Mouse (Mus musculus) macrophage (primary cell): ENCODE results near the gene Ddc. TPM values are rescaled to one million over a fixed set of nuclear protein-coding genes. Genes with fewer than 3 reads are reported as not detected.

Source experiments
- H3K27ac ChIP-seq: fragments of 350-480 bp; formaldehyde crosslinking; 2 replicates; pipeline ENCODE4 v1.9.0; 2021
- H3K36me3 ChIP-seq: fragments of 350-480 bp; formaldehyde crosslinking; 2 replicates; pipeline ENCODE4 v1.9.0; 2021; ENCODE audit errors: inconsistent target
- H3K4me3 ChIP-seq: fragments of 350-480 bp; formaldehyde crosslinking; 2 replicates; pipeline ENCODE4 v1.9.0; 2021; ENCODE audit errors: inconsistent target
- H3K79me2 ChIP-seq: fragments of 350-480 bp; formaldehyde crosslinking; 2 replicates; pipeline ENCODE4 v1.9.0; 2021; ENCODE audit errors: inconsistent target
- WGBS: methylation state at CpG from one replicate; pipeline ENCODE4 v1.1.7; 2026; ENCODE audit warnings: inconsistent platforms; ENCODE audit not compliant: missing documents; 5-methylcytosine and 5-hydroxymethylcytosine counted together
- polyA plus RNA-seq: library from polyadenylated mRNA; stranded (reverse); fragments of 250-400 nt; gene quantifications from 3 replicates; pipeline ENCODE4 v1.2.4, GENCODE M21; 2018; ENCODE audit warnings: inconsistent platforms

Ddc gene
- polyA plus RNA-seq, 1 experiment from 2014 or later = not detected

DNA sequence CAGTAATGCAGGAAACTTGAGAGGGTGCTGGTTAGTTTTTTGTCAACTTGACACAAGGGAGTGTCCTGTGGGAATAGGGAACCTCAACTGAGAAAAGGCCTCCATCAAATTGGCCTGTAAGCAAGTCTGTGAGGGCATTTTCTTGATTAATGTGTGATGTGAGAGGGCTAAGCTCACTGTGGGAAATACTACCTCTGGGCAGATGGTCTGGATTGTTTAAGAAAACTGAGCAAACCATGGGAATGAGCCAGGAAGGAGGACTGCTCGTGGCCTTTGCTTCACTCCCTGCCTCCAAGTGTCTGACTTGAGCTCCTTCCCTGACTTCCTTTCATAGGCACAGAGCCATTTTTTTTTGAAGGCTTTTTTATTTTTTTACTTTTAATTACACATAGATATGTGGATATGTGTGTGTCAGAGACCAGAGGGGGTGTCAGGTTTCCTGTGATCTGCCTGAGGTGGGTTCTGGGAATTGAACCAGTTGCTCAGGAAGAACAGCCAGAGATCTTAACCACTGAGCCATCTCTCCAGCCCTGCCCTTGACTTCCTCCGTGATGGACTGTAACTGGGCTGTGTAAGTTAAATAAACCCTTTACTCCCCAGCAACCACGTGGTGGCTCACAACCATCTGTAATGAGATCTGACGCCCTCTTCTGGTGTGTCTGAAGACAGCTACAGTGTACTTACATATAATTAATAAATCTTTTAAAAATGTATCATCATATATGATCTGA is 44.0 kb downstream of the Ddc start:
- WGBS = 69% methylated on average over 4 of the region's 4 CpGs
- H3K79me2 ChIP-seq = no peaks in the 10 kb centered on the region
- H3K4me3 ChIP-seq = no peak overlapping the region
- H3K36me3 ChIP-seq = no peaks in the 10 kb centered on the region
- H3K27ac ChIP-seq = no peak overlapping the region

DNA sequence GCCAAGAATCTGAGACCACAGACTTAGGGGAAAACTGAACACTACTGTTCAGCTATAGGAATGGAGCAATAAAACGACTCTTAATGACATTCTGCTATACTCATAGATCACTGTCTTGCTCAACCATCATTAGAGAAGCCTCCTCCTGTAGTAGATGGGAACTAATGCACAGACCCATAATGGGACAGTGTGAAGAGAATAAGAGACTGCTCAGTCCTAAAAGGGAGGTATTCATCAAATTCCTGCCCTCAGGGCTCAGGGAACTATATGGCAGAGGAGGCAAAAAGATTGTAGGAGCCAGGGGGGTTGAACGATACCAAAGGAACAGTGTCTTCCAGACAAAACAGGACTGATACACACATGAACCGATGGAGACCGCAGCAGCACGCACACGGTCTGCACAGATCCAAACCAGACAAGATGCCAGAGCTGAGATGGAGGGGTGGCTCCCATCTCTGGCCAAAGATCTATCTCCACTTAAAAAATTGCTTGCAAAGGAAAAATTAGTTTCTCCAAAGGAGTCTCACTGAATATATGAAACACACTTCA is 45.9 kb downstream of the Ddc start:
- no peak overlapping the region for H3K27ac ChIP-seq
- H3K4me3 ChIP-seq = no peak overlapping the region
- no peaks in the 10 kb centered on the region for H3K79me2 ChIP-seq
- H3K36me3 ChIP-seq = no peaks in the 10 kb centered on the region
- WGBS = 93% methylated on average over 6 of the region's 6 CpGs

DNA sequence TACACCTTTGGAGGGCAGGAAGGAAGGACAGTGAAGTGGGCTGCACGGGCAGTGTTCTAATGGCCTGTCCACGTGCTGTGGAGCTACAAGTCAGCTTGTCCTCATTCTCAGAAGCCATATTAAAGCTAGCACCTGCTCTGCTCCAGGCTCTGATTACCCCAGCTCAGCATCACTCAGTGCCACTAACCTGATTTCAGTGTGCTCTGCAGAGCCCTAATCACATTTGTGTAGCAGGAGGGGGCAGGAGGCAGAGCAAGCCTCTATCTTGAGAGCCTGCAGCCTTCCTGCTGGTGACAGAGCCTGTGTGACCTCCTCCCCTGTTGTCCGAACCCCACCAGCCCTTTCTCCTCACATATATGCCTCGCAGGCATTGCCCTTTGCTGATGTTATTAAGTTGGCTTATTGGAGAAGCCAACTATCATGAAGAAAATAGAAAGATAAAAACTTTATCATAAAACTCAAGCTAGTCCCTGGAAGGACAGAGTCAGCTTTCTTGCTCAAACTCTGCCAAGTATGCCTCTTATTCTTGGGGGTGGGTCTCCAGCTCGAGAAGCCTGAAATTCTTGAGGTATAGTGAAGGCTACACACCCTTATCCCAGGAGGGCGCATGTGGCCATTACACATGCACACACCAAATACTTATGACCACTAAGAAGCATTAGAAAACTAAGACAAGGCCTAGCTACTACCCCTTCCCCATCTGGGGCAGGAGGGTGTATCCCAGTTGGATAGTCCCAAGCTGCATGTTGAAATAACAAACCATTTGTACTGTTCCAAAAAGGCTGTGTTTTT is 47.3 kb downstream of the Ddc start:
- no peak overlapping the region for H3K27ac ChIP-seq
- 92% methylated on average over 5 of the region's 6 CpGs for WGBS

DNA sequence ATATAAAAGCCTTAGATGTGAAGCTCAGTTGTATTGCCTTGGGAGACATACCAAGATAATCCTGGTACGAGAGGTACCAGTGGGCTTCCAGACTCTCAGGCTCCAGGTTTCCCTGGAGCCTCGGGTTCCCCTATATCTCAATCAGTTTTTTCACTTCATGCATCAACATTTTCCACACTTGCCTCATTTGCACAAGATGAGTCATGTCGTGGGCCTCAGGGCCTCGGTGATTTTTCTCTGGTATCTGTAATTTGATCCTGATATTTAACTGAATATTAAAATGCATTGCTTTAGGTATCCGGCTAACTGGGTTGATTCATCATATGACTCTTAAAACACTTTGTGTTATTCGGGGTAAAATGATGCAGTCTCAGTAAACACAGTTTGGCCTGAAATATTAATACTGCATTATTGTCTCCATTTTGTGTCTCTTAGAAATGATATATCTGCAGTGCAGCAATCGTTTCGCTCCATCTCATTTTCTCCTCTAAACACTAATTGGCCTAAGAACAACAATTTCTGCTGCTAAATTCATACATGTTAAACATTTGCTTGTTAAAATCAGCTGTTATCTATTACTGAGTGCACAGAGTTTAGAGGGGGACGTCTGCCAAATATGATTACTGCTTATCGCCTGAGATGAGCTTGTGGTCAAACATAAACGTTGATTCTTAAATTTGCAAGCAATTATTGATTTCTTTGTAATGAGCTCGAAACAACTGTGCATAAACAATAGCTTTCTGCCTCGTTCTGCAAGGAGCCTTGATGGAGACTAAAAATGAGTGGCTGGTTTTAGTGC is 48.2 kb downstream of the Ddc start:
- H3K79me2 ChIP-seq = no peaks in the 10 kb centered on the region
- H3K4me3 ChIP-seq = no peak overlapping the region
- H3K36me3 ChIP-seq = no peaks in the 10 kb centered on the region
- 89% methylated on average over 13 of the region's 13 CpGs for WGBS
- no peak overlapping the region for H3K27ac ChIP-seq

More for the DNA sequence above, 47.3 kb downstream of the Ddc start:
- Histone ChIP-seq H3K36me3 (no peaks in the 10 kb centered on the region), H3K4me3 (no peak overlapping the region), H3K79me2 (no peaks in the 10 kb centered on the region)

DNA sequence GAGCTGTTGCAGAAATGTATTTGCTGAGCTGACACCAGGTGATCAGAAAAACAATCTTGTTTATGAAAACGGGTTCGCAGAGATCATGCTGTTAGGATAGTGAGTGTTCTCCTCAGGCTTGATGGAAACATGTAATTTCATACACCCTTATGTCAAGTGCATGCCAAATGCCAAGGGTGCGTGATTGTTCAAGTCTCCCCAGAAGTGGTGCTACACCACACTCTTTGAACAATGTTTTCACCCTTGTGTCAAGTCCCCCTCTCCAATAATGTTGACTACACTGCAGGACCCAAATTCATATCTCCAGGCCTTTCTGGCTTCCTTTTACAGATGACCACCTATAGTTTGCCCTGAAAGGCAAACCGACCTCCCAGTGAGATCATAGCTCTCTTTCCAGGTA is 49.5 kb downstream of the Ddc start:
- H3K27ac ChIP-seq = no peak overlapping the region
- H3K79me2 ChIP-seq = no peaks in the 10 kb centered on the region
- WGBS = 92% methylated on average over 4 of the region's 4 CpGs

DNA sequence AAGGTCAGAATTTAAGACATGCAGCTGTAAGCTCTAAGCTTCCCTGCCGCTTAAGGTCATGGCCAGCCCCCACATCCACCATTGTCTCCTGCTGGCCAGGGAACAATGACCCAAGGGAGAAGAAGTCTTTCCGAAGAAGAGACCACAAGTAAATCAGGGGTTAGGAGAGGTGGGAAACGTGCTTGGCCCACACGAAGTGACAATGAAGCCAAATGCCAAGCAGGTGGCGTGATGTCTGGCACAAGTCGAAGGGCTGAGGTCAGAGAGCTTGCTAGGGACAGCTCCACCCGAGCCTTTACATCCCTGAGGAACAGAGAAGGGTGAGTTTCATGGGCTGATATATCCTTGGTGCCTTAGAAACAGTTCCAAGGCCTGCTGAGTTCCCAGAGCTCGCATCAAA is 52.9 kb downstream of the Ddc start:
- Histone ChIP-seq H3K27ac (no peak overlapping the region), H3K79me2 (no peaks in the 10 kb centered on the region), H3K36me3 (no peaks in the 10 kb centered on the region), H3K4me3 (no peak overlapping the region)
- WGBS = 92% methylated on average over 8 of the region's 8 CpGs

More for the DNA sequence above, 49.5 kb downstream of the Ddc start:
- Histone ChIP-seq H3K36me3 (no peaks in the 10 kb centered on the region), H3K4me3 (no peak overlapping the region)

DNA sequence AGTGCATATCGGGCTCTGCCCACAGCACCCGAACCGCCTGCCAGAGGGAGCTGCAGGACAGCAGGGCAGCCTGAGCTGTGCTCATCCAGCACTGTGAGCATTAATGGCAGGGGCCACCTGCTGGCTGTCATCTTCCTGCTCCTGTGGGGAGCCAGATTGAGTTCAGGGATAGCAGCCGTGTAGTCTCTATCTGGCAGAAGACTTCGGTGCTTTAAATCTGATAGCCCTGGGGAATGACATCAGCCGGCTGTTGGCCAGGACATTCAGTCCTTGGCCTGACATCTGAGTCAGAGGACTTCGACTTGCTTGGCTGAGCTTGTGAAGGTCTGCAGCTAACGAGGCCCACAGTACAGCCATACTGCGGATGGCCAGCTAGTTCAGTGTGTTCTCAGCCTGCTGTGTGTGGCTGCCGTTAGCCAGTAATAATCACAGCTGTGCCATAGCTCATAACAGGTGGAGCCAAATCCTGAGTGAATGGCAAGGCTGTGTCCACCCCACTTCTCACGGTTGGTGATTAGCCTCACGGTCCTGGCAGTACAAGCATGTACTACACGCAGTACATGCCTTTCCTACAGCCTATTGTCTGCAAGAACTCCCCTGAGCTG is 53.5 kb downstream of the Ddc start:
- 95% methylated on average over 13 of the region's 13 CpGs for WGBS
- Histone ChIP-seq H3K4me3 (no peak overlapping the region), H3K27ac (no peak overlapping the region), H3K79me2 (no peaks in the 10 kb centered on the region), H3K36me3 (no peaks in the 10 kb centered on the region)

DNA sequence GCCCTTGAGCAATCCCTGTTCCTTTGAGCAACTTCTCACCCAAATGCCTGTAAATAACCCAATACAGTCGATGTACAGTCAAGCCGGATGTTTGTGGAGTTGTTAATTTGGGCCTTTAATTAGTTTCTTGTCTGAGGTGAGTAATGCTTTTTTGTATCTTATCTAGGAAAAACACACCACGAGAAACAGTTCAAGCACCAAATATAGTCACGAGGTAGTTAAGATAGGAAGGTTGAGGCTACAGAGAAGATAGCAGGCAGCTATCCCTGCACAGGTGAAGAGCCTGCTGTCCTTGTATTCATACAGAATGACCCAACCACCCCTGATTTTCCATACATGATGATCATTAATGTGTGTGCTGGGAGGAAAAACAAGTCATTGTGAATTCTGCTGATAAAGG is 56.4 kb downstream of the Ddc start:
- Histone ChIP-seq H3K36me3 (no peaks in the 10 kb centered on the region), H3K79me2 (no peaks in the 10 kb centered on the region), H3K27ac (no peak overlapping the region), H3K4me3 (no peak overlapping the region)
- WGBS = 65% methylated on average over 4 of the region's 4 CpGs

DNA sequence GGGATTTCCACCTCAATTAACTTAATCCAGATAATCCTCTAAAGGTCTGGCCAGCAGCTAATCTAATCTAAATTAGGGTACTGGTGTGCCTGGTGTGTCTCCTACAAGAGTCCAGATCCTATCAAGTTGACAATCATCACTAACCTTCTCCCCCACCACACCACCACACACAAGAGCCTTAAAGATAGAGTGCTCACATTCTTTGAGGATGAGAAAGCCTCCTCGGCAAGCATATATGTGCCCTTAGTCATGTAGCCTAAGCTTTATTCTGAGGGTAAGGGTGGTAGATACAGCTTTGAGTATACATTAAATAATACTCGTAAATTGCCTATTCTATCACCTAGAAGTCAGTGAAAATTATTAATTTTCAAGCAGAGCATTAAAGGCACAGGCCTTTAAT is 57.2 kb downstream of the Ddc start:
- no peak overlapping the region for H3K4me3 ChIP-seq
- H3K27ac ChIP-seq = no peak overlapping the region
- WGBS = 93% methylated on average over 2 of the region's 2 CpGs

DNA sequence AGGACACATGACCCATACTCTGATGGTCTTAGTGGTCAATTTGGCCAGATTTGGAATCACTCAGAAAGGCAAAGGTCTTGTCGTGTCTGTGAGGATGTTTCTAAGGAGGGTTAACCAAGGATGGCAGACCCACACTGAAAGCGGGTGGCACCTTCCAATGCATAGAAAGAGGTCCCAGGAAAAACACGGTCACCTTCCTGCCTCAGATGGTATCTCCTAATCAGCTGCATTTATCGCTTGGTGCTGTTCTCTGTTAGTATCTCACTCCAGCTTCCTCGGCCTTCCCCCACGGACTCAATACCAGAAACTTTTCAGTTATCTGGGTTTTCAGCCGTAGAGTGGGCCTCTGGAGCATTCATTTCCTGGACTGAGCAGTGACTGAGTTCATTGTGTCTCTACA is 58.1 kb downstream of the Ddc start:
- Histone ChIP-seq H3K27ac (no peak overlapping the region), H3K79me2 (no peaks in the 10 kb centered on the region), H3K4me3 (no peak overlapping the region), H3K36me3 (no peaks in the 10 kb centered on the region)
- WGBS = 97% methylated on average over 7 of the region's 7 CpGs

More for the DNA sequence above, 57.2 kb downstream of the Ddc start:
- H3K36me3 ChIP-seq = no peaks in the 10 kb centered on the region
- no peaks in the 10 kb centered on the region for H3K79me2 ChIP-seq

DNA sequence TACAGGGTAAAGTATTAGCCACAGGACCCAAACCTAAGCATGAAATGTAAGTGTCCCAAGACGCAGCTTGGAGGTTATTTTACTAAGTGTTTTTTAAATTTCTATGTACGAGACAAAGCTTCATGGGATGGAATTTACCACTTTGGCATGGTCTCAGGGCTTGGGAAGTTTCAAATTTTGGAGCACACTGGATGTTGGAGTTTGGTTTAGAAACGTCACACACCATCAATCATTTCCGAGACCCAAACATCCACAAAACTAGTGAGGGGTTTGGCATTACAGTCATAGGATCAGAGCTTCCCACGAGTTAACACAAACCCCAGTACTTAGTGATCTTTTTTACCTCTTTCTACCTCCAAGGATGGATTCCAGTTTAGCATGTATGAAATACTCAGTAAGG is 60.6 kb downstream of the Ddc start:
- no peak overlapping the region for H3K4me3 ChIP-seq
- H3K36me3 ChIP-seq = no peaks in the 10 kb centered on the region
- WGBS = 91% methylated on average over 5 of the region's 5 CpGs
- H3K79me2 ChIP-seq = no peaks in the 10 kb centered on the region
- H3K27ac ChIP-seq = no peak overlapping the region

DNA sequence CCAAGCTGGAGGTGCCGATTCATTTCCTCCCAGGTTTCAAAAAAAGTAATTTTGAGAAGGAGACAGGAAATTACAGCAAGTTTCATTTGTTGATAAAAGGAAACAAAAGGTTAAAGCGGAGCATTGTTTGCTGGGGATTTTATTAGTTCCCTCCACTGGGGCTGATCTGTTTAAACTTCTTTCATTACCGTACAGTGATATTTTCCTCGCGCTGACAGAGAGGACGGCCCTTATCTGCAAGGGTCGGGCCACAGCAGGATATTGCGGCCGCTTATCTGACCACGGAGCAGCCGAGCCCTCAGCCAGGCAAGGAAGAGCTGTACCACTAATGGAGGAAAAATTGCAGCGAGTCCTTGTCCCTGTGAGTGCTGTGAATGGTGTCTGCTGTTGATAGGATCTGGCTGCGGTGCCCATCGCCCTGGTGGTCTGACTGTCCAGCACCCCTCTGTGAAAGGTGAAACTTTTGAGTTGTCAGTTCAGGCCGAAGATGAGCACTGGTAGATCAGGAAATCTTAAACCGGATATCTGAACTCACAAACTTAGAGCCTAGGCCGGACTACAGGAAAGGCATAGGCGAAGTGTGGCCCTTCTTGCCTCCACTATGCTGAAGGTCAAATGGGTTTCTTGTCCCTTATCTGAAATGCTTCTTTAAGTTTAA is 61.1 kb downstream of the Ddc start:
- WGBS = 16% methylated on average over 18 of the region's 18 CpGs
- no peak overlapping the region for H3K4me3 ChIP-seq

DNA sequence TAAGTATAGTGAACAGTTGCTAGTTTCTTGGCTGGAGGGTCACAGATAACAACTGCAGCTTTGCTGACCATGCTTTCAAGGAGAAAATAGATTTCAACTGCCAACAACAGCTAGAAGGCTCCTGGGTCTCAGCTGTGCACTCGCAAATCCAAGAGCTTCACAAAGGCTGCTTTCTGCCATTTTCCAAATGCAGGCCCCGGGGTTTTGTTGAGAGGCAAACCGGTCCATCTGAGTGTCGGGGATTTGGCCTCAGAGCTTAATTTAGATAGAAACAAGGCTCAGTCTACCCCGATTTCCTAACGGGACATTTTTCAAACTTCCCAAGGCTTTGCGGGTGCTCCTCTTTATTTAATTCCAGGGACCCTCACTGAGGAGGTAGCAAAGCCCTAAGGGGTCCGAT is 61.7 kb downstream of the Ddc start:
- Histone ChIP-seq H3K4me3 (no peak overlapping the region), H3K27ac (no peak overlapping the region), H3K79me2 (no peaks in the 10 kb centered on the region), H3K36me3 (no peaks in the 10 kb centered on the region)
- 33% methylated on average over 8 of the region's 8 CpGs for WGBS

More for the DNA sequence above, 61.1 kb downstream of the Ddc start:
- Histone ChIP-seq H3K79me2 (no peaks in the 10 kb centered on the region), H3K27ac (no peak overlapping the region), H3K36me3 (no peaks in the 10 kb centered on the region)

DNA sequence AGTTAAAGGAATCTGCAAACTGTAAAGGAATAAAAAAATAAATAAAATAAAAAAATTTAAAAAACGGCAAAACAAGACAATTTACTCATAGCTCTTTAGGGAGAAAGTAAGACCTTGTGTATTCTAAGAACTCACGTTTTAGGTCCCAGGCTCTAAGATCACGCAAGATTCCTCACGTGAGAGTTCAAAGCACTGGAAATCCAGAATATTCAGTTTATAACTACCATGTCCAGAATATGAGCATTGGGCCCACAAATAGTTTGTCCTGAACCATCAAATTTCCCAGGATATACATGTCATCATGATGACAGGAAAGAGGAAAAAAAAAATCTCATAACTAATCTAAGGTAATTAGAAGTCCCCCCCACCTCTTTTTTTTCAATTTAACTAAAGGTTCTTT is 62.2 kb downstream of the Ddc start:
- Histone ChIP-seq H3K4me3 (no peak overlapping the region), H3K36me3 (no peaks in the 10 kb centered on the region), H3K27ac (no peak overlapping the region), H3K79me2 (no peaks in the 10 kb centered on the region)
- 94% methylated on average over 4 of the region's 4 CpGs for WGBS
